Mouse (Mus musculus) midbrain, embryonic 15.5 days (tissue): ENCODE measurements around the gene Exph5. TPM values are rescaled to one million over a fixed set of nuclear protein-coding genes. Genes with fewer than 3 reads are reported as not detected.

ENCODE experiments used
- ATAC-seq: fragments of 200-750 bp; cut with Nextera tagmentation; replicated peaks from 2 replicates; pipeline ENCODE4 v1.8.0; 2017; ENCODE audit warnings: moderate TSS enrichment
- H3K27ac ChIP-seq: fragments of 300-500 bp; sonication (generic); 2 replicates; pipeline ENCODE4 v1.5.1; 2015; ENCODE audit warnings: mild to moderate bottlenecking, inconsistent platforms
- H3K27me3 ChIP-seq: fragments of 300-500 bp; sonication (generic); replicated peaks from 2 replicates; pipeline ENCODE4 v1.6.1; 2015; ENCODE audit warnings: inconsistent platforms
- H3K36me3 ChIP-seq: fragments of 300-500 bp; sonication (generic); replicated peaks from 2 replicates; pipeline ENCODE4 v1.6.1; 2015; ENCODE audit warnings: inconsistent platforms
- H3K4me1 ChIP-seq: fragments of 300-500 bp; sonication (generic); 2 replicates; pipeline ENCODE4 v1.6.1; 2015; ENCODE audit warnings: inconsistent platforms
- H3K4me2 ChIP-seq: fragments of 300-500 bp; sonication (generic); 2 replicates; pipeline ENCODE4 v1.6.1; 2015; ENCODE audit warnings: inconsistent platforms, mild to moderate bottlenecking, moderate library complexity
- H3K4me3 ChIP-seq: fragments of 300-500 bp; sonication (generic); 2 replicates; pipeline ENCODE4 v1.5.1; 2015; ENCODE audit warnings: mild to moderate bottlenecking, inconsistent platforms
- H3K9ac ChIP-seq: fragments of 300-500 bp; sonication (generic); 2 replicates; pipeline ENCODE4 v1.6.1; 2015; ENCODE audit warnings: mild to moderate bottlenecking, inconsistent platforms
- H3K9me3 ChIP-seq: fragments of 300-500 bp; sonication (generic); 2 replicates; pipeline ENCODE4 v1.6.1; 2016; ENCODE audit warnings: inconsistent platforms
- WGBS: fragments of 180-500 bp; shearing (Covaris S2); methylation state at CpG from one replicate; pipeline ENCODE4 v1.1.7; 2015; ENCODE audit warnings: mixed read lengths; 5-methylcytosine and 5-hydroxymethylcytosine counted together
- polyA plus RNA-seq: library from polyadenylated mRNA; unstranded; fragments of >200 nt; fragmentation: Nextera tagmentation; extraction: Ambion mirVana; gene quantifications from 2 replicates; pipeline ENCODE4 v1.2.1, GENCODE M21; 2015

Gene Exph5
- polyA plus RNA-seq, 1 experiment from 2014 or later: 0.35 TPM

DNA sequence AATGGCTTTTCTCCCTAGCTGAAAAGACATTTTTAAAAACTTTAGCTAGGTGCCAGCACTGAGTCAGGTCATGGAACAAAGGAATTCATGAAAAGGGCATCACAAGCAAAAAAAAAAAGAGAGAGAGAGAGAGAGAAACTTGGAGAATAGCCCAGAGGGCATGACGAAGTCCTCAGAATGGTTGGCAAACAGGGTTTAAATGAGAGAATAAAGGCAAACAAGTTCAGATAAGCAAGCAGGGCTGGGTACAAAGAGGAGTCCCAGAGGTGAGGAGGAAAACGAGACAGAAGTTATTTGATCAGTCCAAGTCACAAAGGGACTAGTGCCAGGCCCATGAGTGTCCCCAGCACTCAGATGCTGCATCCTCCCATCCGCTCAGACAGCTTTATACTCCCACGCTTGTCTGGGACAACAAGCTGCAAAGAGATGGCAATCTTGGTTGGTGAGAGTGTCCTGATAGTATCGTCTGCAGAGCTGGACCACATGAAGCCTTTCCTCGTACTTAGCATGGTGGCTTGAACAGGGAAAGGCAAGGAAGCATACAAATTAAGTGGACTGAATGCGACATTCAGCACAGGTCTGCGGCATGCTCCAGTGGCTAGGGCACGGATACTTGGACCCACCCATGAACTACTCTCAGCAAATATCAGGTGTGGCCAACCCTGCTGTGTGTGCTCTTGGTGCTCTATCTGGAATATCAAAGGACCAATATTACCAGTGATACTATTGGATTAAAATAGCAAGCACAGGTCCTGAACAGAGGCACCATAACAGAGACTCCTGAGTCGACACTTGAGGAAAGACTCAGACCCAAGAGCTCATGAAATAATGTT lies 22.2 kb downstream of the Exph5 start:
- Histone ChIP-seq H3K4me1 (no peaks in the 10 kb centered on the region), H3K9ac (no peak overlapping the region), H3K4me3 (no peak overlapping the region), H3K9me3 (no peaks in the 10 kb centered on the region), H3K4me2 (no peak overlapping the region), H3K36me3 (no peaks in the 10 kb centered on the region), H3K27me3 (no peaks in the 10 kb centered on the region), H3K27ac (no peak overlapping the region)
- WGBS: 83% methylated on average over 10 of the region's 10 CpGs
- ATAC-seq: no peak

GRCm38 (mm10) chr9:53325363-53326090 lies 24.1 kb downstream of the Exph5 start:
- H3K4me1 ChIP-seq: no peaks in the 10 kb centered on the region
- H3K9me3 ChIP-seq: no peaks in the 10 kb centered on the region
- H3K27me3 ChIP-seq: no peaks in the 10 kb centered on the region
- no peak overlapping the region for H3K9ac ChIP-seq
- 73% methylated on average over 4 of the region's 4 CpGs for WGBS
- H3K4me2 ChIP-seq: no peak overlapping the region
- ATAC-seq: no peak
- no peak overlapping the region for H3K4me3 ChIP-seq
- no peak overlapping the region for H3K27ac ChIP-seq
- H3K36me3 ChIP-seq: no peaks in the 10 kb centered on the region

DNA sequence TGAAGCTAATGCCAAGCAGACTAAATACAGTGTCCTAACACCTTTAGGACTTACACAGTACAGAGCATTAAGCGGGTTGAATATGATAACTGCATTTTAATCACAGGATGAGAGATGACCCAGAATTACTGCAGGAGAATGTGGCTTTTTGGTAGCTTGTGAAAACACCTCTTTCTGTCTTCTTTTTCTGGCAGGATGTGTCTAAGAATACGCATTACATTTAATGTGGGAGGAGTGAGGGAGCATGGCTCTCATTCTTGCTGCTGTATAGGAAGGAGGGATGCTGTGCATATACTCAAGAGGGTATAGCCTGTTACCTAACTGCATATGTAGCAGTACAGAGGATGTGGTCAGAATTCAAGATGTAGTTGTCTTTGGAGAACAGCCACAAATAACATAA lies 26.7 kb downstream of the Exph5 start:
- Histone ChIP-seq H3K27me3 (no peaks in the 10 kb centered on the region), H3K4me3 (no peak overlapping the region), H3K27ac (no peak overlapping the region), H3K36me3 (no peaks in the 10 kb centered on the region), H3K9me3 (no peaks in the 10 kb centered on the region), H3K4me1 (no peaks in the 10 kb centered on the region), H3K4me2 (no peak overlapping the region), H3K9ac (no peak overlapping the region)
- WGBS: 94% methylated on average over 2 of the region's 2 CpGs
- ATAC-seq: no peak

DNA sequence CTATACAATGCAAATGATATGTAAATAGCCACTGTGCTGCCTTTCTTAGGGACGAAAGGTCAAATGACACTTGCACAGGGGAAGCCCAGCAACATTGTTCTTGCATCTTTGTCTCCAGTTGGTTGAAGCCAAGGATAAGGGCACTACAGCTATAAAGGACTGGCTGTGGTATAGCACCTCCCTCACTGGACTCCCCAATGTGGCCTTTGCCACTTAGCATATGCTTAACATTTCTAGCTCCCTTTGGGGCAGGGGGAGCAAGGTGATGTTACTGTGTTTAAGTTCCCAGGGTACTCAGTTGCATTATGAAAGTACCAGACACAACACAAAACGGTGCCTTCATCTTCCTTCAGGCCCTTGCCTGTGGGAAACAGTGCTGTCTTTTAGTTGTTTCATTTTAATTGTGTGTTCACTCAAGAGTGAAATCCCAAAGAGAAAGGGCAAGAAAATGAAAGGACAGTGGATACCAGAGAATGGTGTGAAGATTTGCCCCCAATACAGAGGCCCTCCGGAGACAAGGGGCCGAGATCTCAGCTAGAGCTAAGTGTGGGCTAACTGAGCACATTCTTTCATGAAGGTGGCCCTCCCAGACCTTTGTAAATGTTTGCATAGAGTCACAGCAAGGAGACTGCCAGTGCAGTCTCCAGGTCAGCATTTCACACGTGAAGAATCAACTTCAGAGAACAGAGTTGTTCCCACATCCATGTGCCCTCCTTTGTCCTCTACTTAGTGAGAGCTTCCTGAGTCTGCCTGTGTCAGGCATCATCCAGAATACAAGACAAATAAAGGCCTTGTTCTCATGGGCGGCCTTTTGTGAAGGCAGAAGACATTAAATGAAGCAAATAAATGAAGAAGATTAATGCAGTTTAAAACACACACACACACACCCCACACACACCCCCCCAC lies 28.1 kb downstream of the Exph5 start:
- WGBS: 13% methylated on average over 6 of the region's 6 CpGs
- ATAC-seq: no peak

DNA sequence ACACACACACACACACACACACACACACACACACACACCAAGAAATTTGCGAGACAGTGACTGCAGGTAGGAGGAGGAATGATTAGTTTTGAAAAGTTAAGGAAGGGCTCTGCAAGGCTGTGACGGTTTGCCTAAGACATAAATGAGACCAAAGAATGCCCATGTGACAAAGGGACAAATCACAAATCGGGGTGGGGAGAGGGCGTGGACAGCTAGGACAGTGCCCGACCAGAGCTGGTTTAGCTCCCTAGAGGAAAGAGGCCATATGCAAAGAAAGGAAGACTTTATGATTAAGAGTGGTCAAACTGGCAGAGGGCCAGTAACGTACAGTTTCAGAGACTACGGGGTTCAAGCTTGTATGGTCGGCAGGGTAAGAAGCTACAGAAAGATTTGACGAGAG lies 28.8 kb downstream of the Exph5 start:
- H3K9me3 ChIP-seq: no peaks in the 10 kb centered on the region
- no peaks in the 10 kb centered on the region for H3K36me3 ChIP-seq
- H3K4me1 ChIP-seq: no peaks in the 10 kb centered on the region
- H3K4me3 ChIP-seq: no peak overlapping the region
- no peaks in the 10 kb centered on the region for H3K27me3 ChIP-seq
- H3K27ac ChIP-seq: no peak overlapping the region
- no peak for ATAC-seq
- no peak overlapping the region for H3K9ac ChIP-seq
- WGBS: 65% methylated on average over 9 of the region's 9 CpGs
- H3K4me2 ChIP-seq: no peak overlapping the region

More for the DNA sequence above, 28.1 kb downstream of the Exph5 start:
- Histone ChIP-seq H3K9me3 (no peaks in the 10 kb centered on the region), H3K27ac (no peak overlapping the region), H3K9ac (no peak overlapping the region), H3K4me3 (no peak overlapping the region), H3K4me2 (no peak overlapping the region), H3K36me3 (no peaks in the 10 kb centered on the region), H3K27me3 (no peaks in the 10 kb centered on the region), H3K4me1 (no peaks in the 10 kb centered on the region)

- Histone ChIP-seq H3K4me1 (no peaks in the 10 kb centered on the region), H3K9me3 (no peaks in the 10 kb centered on the region), H3K27ac (no peak overlapping the region), H3K4me2 (no peak overlapping the region), H3K27me3 (no peaks in the 10 kb centered on the region), H3K36me3 (no peaks in the 10 kb centered on the region), H3K9ac (no peak overlapping the region), H3K4me3 (no peak overlapping the region)
- 83% methylated on average over 4 of the region's 4 CpGs for WGBS
- no peak for ATAC-seq
Observed at GRCm38 (mm10) chr9:53333436-53333835, 32.0 kb downstream of the Exph5 start.

GRCm38 (mm10) chr9:53335131-53335530 lies 33.7 kb downstream of the Exph5 start:
- no peaks in the 10 kb centered on the region for H3K36me3 ChIP-seq
- H3K27me3 ChIP-seq: no peaks in the 10 kb centered on the region
- no peak for ATAC-seq
- H3K9me3 ChIP-seq: no peaks in the 10 kb centered on the region
- WGBS: 82% methylated on average over 3 of the region's 3 CpGs
- H3K4me1 ChIP-seq: no peaks in the 10 kb centered on the region
- no peak overlapping the region for H3K9ac ChIP-seq
- H3K27ac ChIP-seq: no peak overlapping the region
- no peak overlapping the region for H3K4me2 ChIP-seq
- H3K4me3 ChIP-seq: no peak overlapping the region

DNA sequence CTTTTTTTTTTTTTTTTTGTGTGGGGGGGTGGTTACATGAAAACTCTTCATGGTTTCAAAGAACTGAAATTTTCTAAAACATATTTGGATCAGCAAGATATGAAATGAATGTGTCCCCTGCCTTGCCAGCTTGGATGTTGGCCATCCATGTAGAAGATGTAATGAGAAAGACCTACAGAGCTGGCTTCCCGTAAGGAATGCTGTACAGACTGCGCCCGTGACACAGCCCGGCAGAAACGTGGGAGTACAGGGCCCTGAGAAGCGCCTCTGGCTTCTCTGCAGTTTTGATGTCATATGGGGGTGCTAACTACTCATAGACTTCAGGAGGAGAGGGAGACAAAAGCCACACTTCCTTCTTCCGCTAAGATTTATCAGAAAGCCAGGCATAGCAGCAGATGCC lies 38.1 kb downstream of the Exph5 start:
- WGBS: 87% methylated on average over 7 of the region's 7 CpGs
- ATAC-seq: no peak
- Histone ChIP-seq H3K4me1 (0 out of 2 replicates have a peak, but pooled peaks cover 3% of the 10 kb centered on the region), H3K9me3 (no peaks in the 10 kb centered on the region), H3K9ac (no peak overlapping the region), H3K36me3 (no peaks in the 10 kb centered on the region), H3K4me2 (no peak overlapping the region), H3K4me3 (no peak overlapping the region), H3K27ac (no peak overlapping the region), H3K27me3 (no peaks in the 10 kb centered on the region)

GRCm38 (mm10) chr9:53340328-53340916 lies 39.0 kb downstream of the Exph5 start:
- Histone ChIP-seq H3K4me2 (peak overlapping the region; percentile 77), H3K36me3 (no peaks in the 10 kb centered on the region), H3K4me1 (0 out of 2 replicates have a peak, but pooled peaks cover 3% of the 10 kb centered on the region), H3K4me3 (peak overlapping the region; percentile 39), H3K27ac (no peak overlapping the region), H3K9me3 (no peaks in the 10 kb centered on the region), H3K9ac (no peak overlapping the region), H3K27me3 (no peaks in the 10 kb centered on the region)
- no peak for ATAC-seq
- 55% methylated on average over 17 of the region's 17 CpGs for WGBS

- Histone ChIP-seq H3K27ac (no peak overlapping the region), H3K4me2 (peak overlapping the region; percentile 77), H3K4me3 (peak overlapping the region; percentile 39), H3K4me1 (0 out of 2 replicates have a peak, but pooled peaks cover 3% of the 10 kb centered on the region), H3K9me3 (no peaks in the 10 kb centered on the region), H3K9ac (peak overlapping the region; percentile 30), H3K36me3 (no peaks in the 10 kb centered on the region), H3K27me3 (no peaks in the 10 kb centered on the region)
- 0 out of 2 replicates have a peak, but pooled peaks have one; percentile 24 for ATAC-seq
- WGBS: 12% methylated on average over 14 of the region's 14 CpGs
Observed at GRCm38 (mm10) chr9:53340969-53341368, 39.5 kb downstream of the Exph5 start.

- no peak overlapping the region for H3K27ac ChIP-seq
- 0 out of 2 replicates have a peak, but pooled peaks cover 3% of the 10 kb centered on the region for H3K4me1 ChIP-seq
- WGBS: 86% methylated on average over 3 of the region's 3 CpGs
- no peaks in the 10 kb centered on the region for H3K36me3 ChIP-seq
- no peak overlapping the region for H3K4me3 ChIP-seq
- ATAC-seq: no peak
- no peak overlapping the region for H3K9ac ChIP-seq
- peak overlapping the region; percentile 77; the same call in 1 of the 2 replicates for H3K4me2 ChIP-seq
- no peaks in the 10 kb centered on the region for H3K9me3 ChIP-seq
- H3K27me3 ChIP-seq: no peaks in the 10 kb centered on the region
Observed at GRCm38 (mm10) chr9:53341981-53342380, 40.5 kb downstream of the Exph5 start.
